Mouse (Mus musculus) erythroblast, embryonic 14.5 days (primary cell): Measurements from ENCODE around the gene Dok3. TPM values are rescaled to one million over a fixed set of nuclear protein-coding genes. Genes with fewer than 3 reads are reported as not detected.

Experiments
- H3K27me3 ChIP-seq: 2 replicates; pipeline ENCODE4 v1.6.1; 2012; ENCODE audit warnings: inconsistent platforms; ENCODE audit not compliant: control insufficient read depth
- H3K36me3 ChIP-seq: 2 replicates; pipeline ENCODE4 v1.6.1; 2012; ENCODE audit warnings: mild to moderate bottlenecking, inconsistent platforms; ENCODE audit not compliant: control insufficient read depth
- H3K4me1 ChIP-seq: 2 replicates; pipeline ENCODE4 v1.6.1; 2012; ENCODE audit warnings: inconsistent platforms; ENCODE audit not compliant: control insufficient read depth
- H3K4me3 ChIP-seq: replicated peaks from 2 replicates; pipeline ENCODE3; 2012; ENCODE audit warnings: moderate library complexity, mild to moderate bottlenecking, inconsistent platforms
- H3K9me3 ChIP-seq: 2 replicates; pipeline ENCODE4 v1.6.1; 2012; ENCODE audit warnings: low read length, inconsistent platforms, mixed read lengths; ENCODE audit not compliant: control insufficient read depth
- GATA1 ChIP-seq: IDR thresholded peaks from 2 replicates; pipeline ENCODE4 v1.6.1; 2012; ENCODE audit warnings: low read length, inconsistent platforms, mixed read lengths
- TAL1 ChIP-seq: IDR thresholded peaks from 3 replicates; pipeline ENCODE4 v1.6.1; 2012; ENCODE audit warnings: low read length, inconsistent platforms, mixed read lengths
- polyA plus RNA-seq: library from polyadenylated mRNA; stranded (reverse); fragments of >175 nt; gene quantifications from 2 replicates; pipeline ENCODE4 v1.2.3, GENCODE M21; 2012

The Dok3 gene
- polyA plus RNA-seq, 1 experiment: 0.54 TPM

GRCm38 (mm10) chr13:55511492-55511861 is 17.6 kb downstream of the Dok3 start:
- TF ChIP-seq GATA1: no peak
- no peak for TF ChIP-seq TAL1
- no peak overlapping the region for H3K4me3 ChIP-seq
- peaks cover 46% of the 10 kb centered on the region for H3K4me1 ChIP-seq
- H3K36me3 ChIP-seq: peaks cover 21% of the 10 kb centered on the region
- H3K27me3 ChIP-seq: peaks cover 17% of the 10 kb centered on the region
- H3K9me3 ChIP-seq: no peaks in the 10 kb centered on the region

GRCm38 (mm10) chr13:55510668-55511491 is 18.2 kb downstream of the Dok3 start:
- Histone ChIP-seq H3K27me3 (peaks cover 17% of the 10 kb centered on the region), H3K9me3 (no peaks in the 10 kb centered on the region), H3K4me3 (no peak overlapping the region), H3K36me3 (peaks cover 25% of the 10 kb centered on the region), H3K4me1 (peaks cover 46% of the 10 kb centered on the region)
- TF ChIP-seq GATA1 (no peak), TAL1 (no peak)

DNA sequence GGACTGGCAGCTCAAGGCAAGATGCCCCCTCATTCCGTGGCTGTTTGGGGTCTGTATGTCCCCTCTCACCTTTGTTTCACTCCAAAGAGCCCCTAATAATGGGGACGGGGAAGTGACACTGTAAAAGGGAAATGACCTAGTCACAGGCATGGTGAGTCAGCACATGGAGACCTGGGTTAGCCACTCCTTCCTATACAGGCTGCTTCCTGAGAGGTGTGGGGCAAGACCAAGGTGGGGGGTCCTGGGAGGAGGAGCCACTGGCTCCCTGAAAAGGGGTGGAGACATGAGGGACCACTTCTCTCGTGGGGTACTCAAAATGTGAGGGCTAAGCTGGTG is 18.8 kb downstream of the Dok3 start:
- no peak overlapping the region for H3K4me3 ChIP-seq
- peaks cover 46% of the 10 kb centered on the region for H3K4me1 ChIP-seq
- H3K9me3 ChIP-seq: no peaks in the 10 kb centered on the region
- peaks cover 17% of the 10 kb centered on the region for H3K27me3 ChIP-seq
- TF ChIP-seq GATA1: no peak
- TF ChIP-seq TAL1: no peak
- peaks cover 28% of the 10 kb centered on the region for H3K36me3 ChIP-seq

GRCm38 (mm10) chr13:55508531-55508930 is 20.6 kb downstream of the Dok3 start:
- Histone ChIP-seq H3K9me3 (no peaks in the 10 kb centered on the region), H3K36me3 (peaks cover 39% of the 10 kb centered on the region), H3K27me3 (peaks cover 8% of the 10 kb centered on the region), H3K4me1 (peaks cover 41% of the 10 kb centered on the region), H3K4me3 (no peak overlapping the region)
- TF ChIP-seq TAL1: no peak
- no peak for TF ChIP-seq GATA1

GRCm38 (mm10) chr13:55507877-55508276 is 21.2 kb downstream of the Dok3 start:
- H3K4me3 ChIP-seq: no peak overlapping the region
- H3K27me3 ChIP-seq: peaks cover 7% of the 10 kb centered on the region
- peaks cover 43% of the 10 kb centered on the region for H3K36me3 ChIP-seq
- no peaks in the 10 kb centered on the region for H3K9me3 ChIP-seq
- peaks cover 35% of the 10 kb centered on the region for H3K4me1 ChIP-seq
- TF ChIP-seq TAL1 (no peak), GATA1 (no peak)

GRCm38 (mm10) chr13:55506697-55507096 is 22.4 kb downstream of the Dok3 start:
- no peaks in the 10 kb centered on the region for H3K27me3 ChIP-seq
- peaks cover 46% of the 10 kb centered on the region for H3K36me3 ChIP-seq
- no peaks in the 10 kb centered on the region for H3K9me3 ChIP-seq
- H3K4me1 ChIP-seq: peaks cover 23% of the 10 kb centered on the region
- TF ChIP-seq GATA1 (no peak), TAL1 (no peak)
- no peak overlapping the region for H3K4me3 ChIP-seq

DNA sequence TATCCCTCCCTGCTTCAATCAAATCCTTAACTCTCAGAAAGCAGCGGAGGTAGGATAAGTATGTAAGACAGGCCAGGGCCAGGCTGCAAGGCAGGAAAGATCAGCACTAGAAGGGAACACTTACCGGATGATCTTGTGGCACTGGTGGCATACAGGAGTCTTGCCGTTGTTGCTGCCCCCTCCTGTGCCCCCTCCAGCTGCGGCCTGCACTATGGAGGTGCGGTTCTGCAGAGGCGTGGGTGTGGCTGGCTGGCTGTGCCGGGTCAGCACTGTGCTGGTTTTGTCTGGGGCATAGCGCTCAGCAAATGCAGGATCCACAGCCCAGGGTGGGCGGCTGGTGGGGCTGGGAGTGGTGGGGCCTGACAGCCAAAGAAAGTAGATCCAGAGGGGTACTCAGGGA is 23.3 kb downstream of the Dok3 start:
- H3K4me1 ChIP-seq: peaks cover 14% of the 10 kb centered on the region
- no peak overlapping the region for H3K4me3 ChIP-seq
- TF ChIP-seq GATA1: no peak
- no peak for TF ChIP-seq TAL1
- no peaks in the 10 kb centered on the region for H3K9me3 ChIP-seq
- H3K27me3 ChIP-seq: no peaks in the 10 kb centered on the region
- H3K36me3 ChIP-seq: peaks cover 46% of the 10 kb centered on the region

DNA sequence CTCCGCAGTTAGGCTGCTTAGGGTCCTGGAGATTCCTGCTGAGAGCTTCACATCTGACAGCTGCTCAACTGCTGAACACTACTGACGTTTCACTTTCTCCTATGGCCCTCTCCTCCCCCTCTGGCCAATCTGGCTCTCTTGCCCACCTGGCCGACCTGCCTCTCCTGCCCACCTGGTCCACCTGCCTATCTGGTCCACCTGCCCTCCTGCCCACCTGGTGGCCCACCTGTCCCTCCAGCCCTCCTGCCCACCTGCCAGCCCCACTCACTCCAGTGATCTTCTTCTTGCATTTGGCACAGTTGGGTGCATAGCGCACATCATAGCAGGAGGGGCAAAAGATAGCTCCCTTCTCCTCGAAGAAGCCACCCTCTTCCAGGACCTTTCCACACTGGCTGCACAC is 24.7 kb downstream of the Dok3 start:
- Histone ChIP-seq H3K36me3 (peaks cover 46% of the 10 kb centered on the region), H3K4me3 (no peak overlapping the region), H3K4me1 (peaks cover 7% of the 10 kb centered on the region), H3K9me3 (no peaks in the 10 kb centered on the region), H3K27me3 (no peaks in the 10 kb centered on the region)
- TF ChIP-seq GATA1 (no peak), TAL1 (no peak)

DNA sequence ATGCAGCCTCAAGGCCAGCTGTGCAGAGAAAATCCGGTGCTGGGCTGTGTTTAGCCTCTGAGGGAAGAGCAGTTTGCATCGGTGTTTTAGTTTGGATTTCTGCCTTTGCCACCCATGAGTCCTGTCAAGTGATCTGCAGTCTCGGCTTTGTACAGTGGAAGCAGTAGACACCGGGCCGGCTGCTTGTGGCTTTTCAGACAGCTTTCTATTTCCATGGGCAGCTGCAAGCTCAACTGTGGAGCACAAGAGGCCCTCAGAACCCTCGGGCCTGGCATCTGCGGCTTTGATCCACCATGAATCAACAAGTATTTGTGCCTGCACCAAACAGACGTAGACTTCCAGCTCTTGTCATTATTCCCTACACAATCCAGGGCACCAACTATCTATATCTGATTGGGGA is 26.7 kb downstream of the Dok3 start:
- Histone ChIP-seq H3K9me3 (no peaks in the 10 kb centered on the region), H3K4me1 (peaks cover under 1% of the 10 kb centered on the region), H3K4me3 (no peak overlapping the region), H3K27me3 (no peaks in the 10 kb centered on the region), H3K36me3 (peaks cover 37% of the 10 kb centered on the region)
- TF ChIP-seq TAL1 (no peak), GATA1 (no peak)

GRCm38 (mm10) chr13:55500575-55500974 is 28.5 kb downstream of the Dok3 start:
- TF ChIP-seq TAL1: no peak
- TF ChIP-seq GATA1: no peak
- Histone ChIP-seq H3K36me3 (peaks cover 22% of the 10 kb centered on the region), H3K4me3 (no peak overlapping the region), H3K4me1 (no peaks in the 10 kb centered on the region; the same call in 1 of the 2 replicates), H3K27me3 (peaks cover 5% of the 10 kb centered on the region), H3K9me3 (no peaks in the 10 kb centered on the region)
